ENCODE assay signal across 11 mouse cellular contexts in the genomic region with DNA sequence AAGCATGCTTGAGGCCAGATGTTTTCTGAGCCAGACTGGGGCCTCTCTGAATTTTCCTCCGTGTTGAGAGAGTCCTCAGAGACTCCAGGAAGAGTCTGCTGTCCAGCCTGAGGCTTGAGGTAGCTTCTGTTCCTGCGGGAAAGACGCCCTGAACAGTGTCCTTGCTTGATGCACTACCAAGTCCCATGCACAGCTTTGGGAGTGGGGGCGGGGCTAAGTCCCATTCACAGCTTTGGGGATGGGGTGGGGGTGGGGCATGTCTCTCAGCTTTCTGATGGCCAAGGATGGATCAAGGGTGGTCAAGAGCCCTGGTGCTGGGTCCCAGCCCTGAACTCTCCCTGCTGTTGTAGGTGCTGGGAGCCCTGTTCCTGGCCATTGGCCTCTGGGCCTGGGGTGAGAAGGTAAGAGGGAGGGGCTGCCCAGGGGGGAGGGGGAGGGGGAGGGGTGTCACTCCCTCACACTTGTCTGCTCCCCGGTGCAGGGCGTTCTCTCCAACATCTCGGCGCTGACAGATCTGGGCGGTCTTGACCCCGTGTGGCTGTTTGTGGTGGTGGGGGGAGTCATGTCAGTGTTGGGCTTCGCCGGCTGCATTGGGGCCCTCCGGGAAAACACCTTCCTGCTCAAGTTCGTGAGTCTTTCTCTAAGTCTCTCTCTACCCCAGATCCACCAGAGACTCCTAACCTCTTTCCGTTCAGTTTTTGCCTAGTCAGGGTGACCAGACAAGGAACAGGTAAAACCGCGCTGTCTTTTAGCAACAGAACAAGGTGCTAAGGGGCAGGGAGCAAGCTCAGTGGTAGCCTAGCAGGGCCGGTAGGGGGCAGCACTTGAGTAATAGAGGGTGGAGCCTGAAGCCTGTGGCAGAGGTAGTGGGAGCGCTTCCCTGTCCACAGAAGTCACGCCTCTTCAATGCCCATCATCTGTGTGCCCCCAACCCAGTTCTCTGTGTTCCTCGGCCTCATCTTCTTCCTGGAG. TPM values are rescaled to one million over a fixed set of nuclear protein-coding genes. Genes with fewer than 3 reads are reported as not detected.
DNase-seq lines count a peak whose midpoint lies in the region.
"Had no signal": no experiment of that assay in that cellular context is flagged by ENCODE, and none has a peak within 500 bp of the region (broad histone marks: within the 10 kb centered on the region; RNA-seq: fewer than 3 reads in every experiment).

No protein-coding gene starts in this region.

- peaks cover 79% of the 10 kb centered on the region for H3K27me3 ChIP-seq in hindbrain, embryonic 10.5 days (ENCODE audit: insufficient read depth, poor library complexity, severe bottlenecking)

- H3K4me1 ChIP-seq in hindbrain, embryonic 10.5 days (replicated peaks), result peaks cover 22% of the 10 kb centered on the region

- peak; percentile 32 for DNase-seq in heart, postnatal 4 days
- no peak for DNase-seq in heart, adult 9 months (ENCODE audit: low spot score in 2 of 2)
- DNase-seq in right cerebral cortex, postnatal 14 days, result peak; percentile 52
- no peak for DNase-seq in right cerebral cortex, postnatal 36 days (ENCODE audit: low spot score in 2 of 2)
- DNase-seq in c-Kit-positive CD71-positive TER-119-positive erythroid progenitor cells, embryonic 14.5 days (ENCODE audit: low spot score), result peak; percentile 19
- peak; percentile 77 for DNase-seq in testis, postnatal 10 days (ENCODE audit: low spot score)
- DNase-seq in hindbrain, embryonic 10.5 days (ENCODE audit: low spot score), result no peak
- DNase-seq: heart, postnatal 10 days had no signal

- no peaks in the 10 kb centered on the region for H3K9me3 ChIP-seq in hindbrain, embryonic 10.5 days
- H3K9me3 ChIP-seq: midbrain, embryonic 10.5 days had no signal

- 20% methylated on average over 21 of the region's 21 CpGs for WGBS in hindbrain, embryonic 10.5 days

- H3K27ac ChIP-seq in hindbrain, embryonic 10.5 days, result no peak overlapping the region
- H3K27ac ChIP-seq: midbrain, embryonic 10.5 days had no signal

- no peak overlapping the region for H3K4me3 ChIP-seq in hindbrain, embryonic 10.5 days
- H3K4me3 ChIP-seq: erythroblast, embryonic 14.5 days; midbrain, embryonic 10.5 days had no signal

- no peaks in the 10 kb centered on the region for H3K36me3 ChIP-seq in hindbrain, embryonic 10.5 days
- H3K36me3 ChIP-seq: midbrain, embryonic 10.5 days had no signal

RNA-seq across cellular contexts. Expression of gene Tspan17, which starts 3.4 kb away (rescaled TPM):
- total RNA-seq in heart, postnatal 4 days (2021), result 10 to 100 TPM in 1 of 2 experiments, 1 to 10 TPM in 1; 9.1 to 12.8 TPM
- polyA plus RNA-seq in hindbrain, embryonic 10.5 days (2016; fragmentation: Nextera tagmentation; extraction: Ambion mirVana), result 12.3 and 26.5 TPM in 2 replicates
- polyA plus RNA-seq: erythroblast, embryonic 14.5 days had no signal

RNA-seq across cellular contexts. Expression of gene Eif4e1b, which starts 8.7 kb away (rescaled TPM):
- total RNA-seq in heart, postnatal 4 days (2021), result not detected
- polyA plus RNA-seq in hindbrain, embryonic 10.5 days (2016; fragmentation: Nextera tagmentation; extraction: Ambion mirVana), result not detected in 2 replicates
- total RNA-seq: heart, postnatal 10 days; left cerebral cortex, adult 8-10 months had no signal
- polyA plus RNA-seq: erythroblast, embryonic 14.5 days; midbrain, embryonic 10.5 days had no signal

RNA-seq across cellular contexts. Expression of gene Sncb, which starts 26.1 kb away (rescaled TPM):
- total RNA-seq in heart, postnatal 4 days (2021), result not detected
- polyA plus RNA-seq in hindbrain, embryonic 10.5 days (2016; fragmentation: Nextera tagmentation; extraction: Ambion mirVana), result 2.3 and 2.4 TPM in 2 replicates
- total RNA-seq: heart, postnatal 10 days had no signal
- polyA plus RNA-seq: erythroblast, embryonic 14.5 days had no signal

RNA-seq across cellular contexts. Expression of gene Gprin1, which starts 42.9 kb away (rescaled TPM):
- total RNA-seq in heart, postnatal 4 days (2021), result under 1 TPM; 0.10 to 0.11 TPM
- polyA plus RNA-seq in hindbrain, embryonic 10.5 days (2016; fragmentation: Nextera tagmentation; extraction: Ambion mirVana), result 1.2 and 2.5 TPM in 2 replicates
- polyA plus RNA-seq: erythroblast, embryonic 14.5 days had no signal

Comparison
In these comparisons a context has a peak if more than half of its experiments do, and no peak if none do; other contexts are left out.
1. DNase-seq: peak in heart, postnatal 4 days (single experiment), right cerebral cortex, postnatal 14 days (single experiment), c-Kit-positive CD71-positive TER-119-positive erythroid progenitor cells, embryonic 14.5 days (single experiment) and testis, postnatal 10 days (single experiment); none in heart, adult 9 months (0 of 2), right cerebral cortex, postnatal 36 days (0 of 2) and hindbrain, embryonic 10.5 days (single experiment).